In genomic region chr17:84322176-84322575, GRCm38 (mm10) we compare ENCODE assay signal across 17 mouse cellular contexts.
"Had no signal": no experiment of that assay in that cellular context is flagged by ENCODE, and none has a peak within 500 bp of the region (broad histone marks: within the 10 kb centered on the region; RNA-seq: fewer than 3 reads in every experiment).

No protein-coding gene starts in this region.

- ATAC-seq: midbrain, embryonic 15.5 days had no signal

- H3K36me3 ChIP-seq: kidney, embryonic 15.5 days; liver, embryonic 13.5 days; midbrain, embryonic 12.5 days; midbrain, embryonic 15.5 days; neural tube, embryonic 12.5 days; neural tube, embryonic 15.5 days; stomach, embryonic 15.5 days had no signal

- H3K9me3 ChIP-seq: kidney, embryonic 15.5 days; liver, embryonic 13.5 days; midbrain, embryonic 12.5 days; midbrain, embryonic 15.5 days; neural tube, embryonic 12.5 days; neural tube, embryonic 15.5 days; stomach, embryonic 15.5 days had no signal

- H3K27ac ChIP-seq: kidney, embryonic 15.5 days; liver, embryonic 13.5 days; midbrain, embryonic 12.5 days; midbrain, embryonic 15.5 days; neural tube, embryonic 12.5 days; neural tube, embryonic 15.5 days; stomach, embryonic 15.5 days had no signal

- H3K4me2 ChIP-seq: kidney, embryonic 15.5 days; liver, embryonic 13.5 days; lung, embryonic 14.5 days; midbrain, embryonic 12.5 days; midbrain, embryonic 15.5 days; neural tube, embryonic 12.5 days; neural tube, embryonic 15.5 days; stomach, embryonic 15.5 days had no signal

- H3K4me1 ChIP-seq: midbrain, embryonic 15.5 days; stomach, embryonic 15.5 days had no signal

- H3K4me3 ChIP-seq: kidney, embryonic 15.5 days; liver, embryonic 13.5 days; midbrain, embryonic 12.5 days; midbrain, embryonic 15.5 days; neural tube, embryonic 12.5 days; neural tube, embryonic 15.5 days; stomach, embryonic 15.5 days had no signal

- H3K27me3 ChIP-seq: kidney, embryonic 15.5 days; liver, embryonic 13.5 days; midbrain, embryonic 12.5 days; midbrain, embryonic 15.5 days; neural tube, embryonic 12.5 days; neural tube, embryonic 15.5 days; stomach, embryonic 15.5 days had no signal

- H3K9ac ChIP-seq: kidney, embryonic 15.5 days; liver, embryonic 13.5 days; lung, embryonic 14.5 days; midbrain, embryonic 12.5 days; midbrain, embryonic 15.5 days; neural tube, embryonic 12.5 days; neural tube, embryonic 15.5 days; stomach, embryonic 15.5 days had no signal

- DNase-seq: kidney, adult 8-10 months; kidney, postnatal 10 days; kidney, postnatal 36 days; liver, embryonic 13.5 days; lung, embryonic 14.5 days; lung, postnatal 10 days; lung, postnatal 36 days; right cerebral cortex, adult 18-20 months; right cerebral cortex, postnatal 25 days; spleen, adult 18-20 months; thymus, postnatal 25 days had no signal
